Mouse (Mus musculus) heart, embryonic 11.5 days (tissue): ENCODE measurements around the gene Tubb4a. TPM values are rescaled to one million over a fixed set of nuclear protein-coding genes. Genes with fewer than 3 reads are reported as not detected.
A peak's percentile ranks its signal among the peaks of the same experiment; 100 is the strongest.

Experiments
- ATAC-seq: fragments of 200-750 bp; cut with Nextera tagmentation; replicated peaks from 2 replicates; pipeline ENCODE4 v1.8.0; 2017; ENCODE audit warnings: moderate library complexity; ENCODE audit not compliant: insufficient number of reproducible peaks, low FRiP score, low TSS enrichment
- H3K27ac ChIP-seq: fragments of 300-500 bp; sonication (generic); 2 replicates; pipeline ENCODE4 v1.5.1; 2014; ENCODE audit warnings: mild to moderate bottlenecking, low read depth, low read length
- H3K27me3 ChIP-seq: fragments of 300-500 bp; sonication (generic); 2 replicates; pipeline ENCODE4 v1.6.1; 2014; ENCODE audit warnings: mild to moderate bottlenecking, low read length, mixed read lengths; ENCODE audit not compliant: control insufficient read depth, insufficient read depth
- H3K36me3 ChIP-seq: fragments of 300-500 bp; sonication (generic); 2 replicates; pipeline ENCODE4 v1.6.1; 2014; ENCODE audit warnings: mild to moderate bottlenecking, low read length, moderate library complexity, mixed read lengths; ENCODE audit not compliant: control insufficient read depth, insufficient read depth
- H3K4me1 ChIP-seq: fragments of 300-500 bp; sonication (generic); 2 replicates; pipeline ENCODE4 v1.6.1; 2014; ENCODE audit warnings: low read length; ENCODE audit not compliant: control insufficient read depth, insufficient read depth
- H3K4me2 ChIP-seq: fragments of 300-500 bp; sonication (generic); 2 replicates; pipeline ENCODE4 v1.6.1; 2014; ENCODE audit warnings: mild to moderate bottlenecking, moderate library complexity
- H3K4me3 ChIP-seq: fragments of 300-500 bp; sonication (generic); 2 replicates; pipeline ENCODE4 v1.5.1; 2014; ENCODE audit warnings: low read depth, low read length
- H3K9ac ChIP-seq: fragments of 300-500 bp; sonication (generic); 2 replicates; pipeline ENCODE4 v1.6.1; 2014; ENCODE audit warnings: mild to moderate bottlenecking, low read depth, low read length, moderate library complexity
- H3K9me3 ChIP-seq: fragments of 300-500 bp; sonication (generic); replicated peaks from 2 replicates; pipeline ENCODE4 v1.6.1; 2016; ENCODE audit warnings: low read length; ENCODE audit not compliant: control insufficient read depth
- WGBS: fragments of 180-500 bp; shearing (Covaris S2); extraction: QIAGEN DNeasy Blood & Tissue Kit; methylation state at CpG from one replicate; pipeline ENCODE4 v1.1.7; 2014; ENCODE audit not compliant: insufficient replicate concordance; 5-methylcytosine and 5-hydroxymethylcytosine counted together
- polyA plus RNA-seq: library from polyadenylated mRNA; unstranded; fragments of >200 nt; fragmentation: Nextera tagmentation; extraction: Ambion mirVana; gene quantifications from 2 replicates; pipeline ENCODE4 v1.2.1, GENCODE M21; 2014

Gene Tubb4a
- polyA plus RNA-seq, 1 experiment from 2014 or later: 12.2 TPM

GRCm38 (mm10) chr17:57031661-57032420 lies 55.7 kb downstream of the Tubb4a start:
- Histone ChIP-seq H3K36me3 (peaks cover 10% of the 10 kb centered on the region), H3K4me3 (peak overlapping the region; percentile 97), H3K9ac (peak overlapping the region; percentile 65), H3K27me3 (no peaks in the 10 kb centered on the region), H3K27ac (peak overlapping the region; percentile 81), H3K4me2 (peak overlapping the region; percentile 68), H3K9me3 (no peaks in the 10 kb centered on the region), H3K4me1 (peaks cover 13% of the 10 kb centered on the region)
- ATAC-seq: peak; percentile 98
- under 1% methylated on average over 37 of the region's 38 CpGs for WGBS

- Histone ChIP-seq H3K4me1 (peaks cover 13% of the 10 kb centered on the region), H3K9me3 (no peaks in the 10 kb centered on the region), H3K27ac (peak within 1 kb of the TSS; percentile 96), H3K4me3 (peak within 1 kb of the TSS; percentile 97), H3K36me3 (peaks cover 15% of the 10 kb centered on the region), H3K4me2 (peak within 1 kb of the TSS; percentile 98), H3K9ac (peak within 1 kb of the TSS; percentile 98), H3K27me3 (no peaks in the 10 kb centered on the region)
- under 1% methylated on average over 51 of the region's 99 CpGs for WGBS
- ATAC-seq: no peak
Measured at GRCm38 (mm10) chr17:57030931-57031660, 56.5 kb downstream of the Tubb4a start, which contains the start of gene Khsrp. Gene Khsrp (minus strand): TSS chr17:57031522.

Other genes starting within 250 kb of the Tubb4a start
- not detected in 2 replicates for gene Acsbg2, start 213.3 kb downstream of the Tubb4a start, polyA plus RNA-seq
- 0.26 and 0.44 TPM in 2 replicates for gene 1700061G19Rik, start 212.3 kb downstream of the Tubb4a start, polyA plus RNA-seq
- 14.2 and 20.1 TPM in 2 replicates for gene Mllt1, start 152.4 kb downstream of the Tubb4a start, polyA plus RNA-seq
- not detected in 2 replicates for gene Acer1, start 105.7 kb downstream of the Tubb4a start, polyA plus RNA-seq
- gene Clpp, start 97.5 kb downstream of the Tubb4a start, polyA plus RNA-seq: 124 and 130 TPM in 2 replicates
- 49.4 and 50.8 TPM in 2 replicates for gene Alkbh7, start 90.4 kb downstream of the Tubb4a start, polyA plus RNA-seq
- 0.50 and 0.72 TPM in 2 replicates for gene Pspn, start 87.8 kb downstream of the Tubb4a start, polyA plus RNA-seq
- 40.0 and 41.3 TPM in 2 replicates for gene Gtf2f1, start 76.5 kb downstream of the Tubb4a start, polyA plus RNA-seq
- gene Gm17949, start 76.3 kb downstream of the Tubb4a start, polyA plus RNA-seq: 0.17 and 0.18 TPM in 2 replicates
- gene Khsrp, start 56.3 kb downstream of the Tubb4a start, polyA plus RNA-seq: 28.8 and 33.5 TPM in 2 replicates
- gene Slc25a41, start 46.1 kb downstream of the Tubb4a start, polyA plus RNA-seq: not detected in 2 replicates
- 0.31 and 0.72 TPM in 2 replicates for gene Crb3, start 28.7 kb downstream of the Tubb4a start, polyA plus RNA-seq
- 11.6 and 13.3 TPM in 2 replicates for gene Slc25a23, start 27.9 kb downstream of the Tubb4a start, polyA plus RNA-seq
- gene Dennd1c, start 9.3 kb downstream of the Tubb4a start, polyA plus RNA-seq: 0.49 and 0.58 TPM in 2 replicates
- 5.5 and 6.7 TPM in 2 replicates for gene Tnfsf9, start 17.5 kb upstream of the Tubb4a start, polyA plus RNA-seq
- not detected in 2 replicates for gene Cd70, start 62.0 kb upstream of the Tubb4a start, polyA plus RNA-seq
- gene Tnfsf14, start 106.4 kb upstream of the Tubb4a start, polyA plus RNA-seq: 0.27 and 0.46 TPM in 2 replicates
- 1.3 and 1.6 TPM in 2 replicates for gene C3, start 140.4 kb upstream of the Tubb4a start, polyA plus RNA-seq
- gene Gpr108, start 160.7 kb upstream of the Tubb4a start, polyA plus RNA-seq: 24.0 and 24.7 TPM in 2 replicates
- 35.1 and 36.9 TPM in 2 replicates for gene Trip10, start 161.7 kb upstream of the Tubb4a start, polyA plus RNA-seq
- gene Vav1, start 191.3 kb upstream of the Tubb4a start, polyA plus RNA-seq: 1.7 and 2.2 TPM in 2 replicates